Mouse (Mus musculus) heart, embryonic 12.5 days (tissue): ENCODE measurements around the gene Rtn4rl1. TPM values are rescaled to one million over a fixed set of nuclear protein-coding genes. Genes with fewer than 3 reads are reported as not detected.

Source experiments
- ATAC-seq: fragments of 200-750 bp; cut with Nextera tagmentation; 2 replicates; pipeline ENCODE4 v1.8.0; 2017; ENCODE audit warnings: moderate TSS enrichment, moderate library complexity; ENCODE audit not compliant: insufficient number of reproducible peaks, low FRiP score
- H3K27ac ChIP-seq: fragments of 300-500 bp; sonication (generic); 2 replicates; pipeline ENCODE4 v1.5.1; 2016; ENCODE audit warnings: mild to moderate bottlenecking, moderate library complexity; ENCODE audit not compliant: poor library complexity, severe bottlenecking
- H3K27me3 ChIP-seq: fragments of 300-500 bp; sonication (generic); replicated peaks from 2 replicates; pipeline ENCODE4 v1.6.1; 2016; ENCODE audit warnings: mild to moderate bottlenecking, moderate library complexity
- H3K36me3 ChIP-seq: fragments of 300-500 bp; sonication (generic); 2 replicates; pipeline ENCODE4 v1.6.1; 2016; ENCODE audit warnings: mild to moderate bottlenecking, moderate library complexity
- H3K4me1 ChIP-seq: fragments of 300-500 bp; sonication (generic); replicated peaks from 2 replicates; pipeline ENCODE4 v1.6.1; 2016; ENCODE audit warnings: mild to moderate bottlenecking
- H3K4me2 ChIP-seq: fragments of 300-500 bp; sonication (generic); 2 replicates; pipeline ENCODE4 v1.6.1; 2016; ENCODE audit warnings: mild to moderate bottlenecking, moderate library complexity
- H3K4me3 ChIP-seq: fragments of 300-500 bp; sonication (generic); 2 replicates; pipeline ENCODE4 v1.5.1; 2016; ENCODE audit warnings: mild to moderate bottlenecking
- H3K9ac ChIP-seq: fragments of 300-500 bp; sonication (generic); 2 replicates; pipeline ENCODE4 v1.6.1; 2016; ENCODE audit warnings: mild to moderate bottlenecking, moderate library complexity
- H3K9me3 ChIP-seq: fragments of 300-500 bp; sonication (generic); replicated peaks from 2 replicates; pipeline ENCODE4 v1.6.1; 2016; ENCODE audit warnings: mild to moderate bottlenecking, moderate library complexity
- WGBS: fragments of 180-500 bp; shearing (Covaris S2); methylation state at CpG from one replicate; pipeline ENCODE4 v1.1.7; 2016; 5-methylcytosine and 5-hydroxymethylcytosine counted together
- polyA plus RNA-seq: library from polyadenylated mRNA; unstranded; fragments of >200 nt; fragmentation: Nextera tagmentation; extraction: Ambion mirVana; gene quantifications from 2 replicates; pipeline ENCODE4 v1.2.1, GENCODE M21; 2016

The Rtn4rl1 gene
- polyA plus RNA-seq, 1 experiment from 2014 or later = 16.8 TPM

- WGBS = 82% methylated on average over 4 of the region's 4 CpGs
Observed at GRCm38 (mm10) chr11:75257056-75257648, 63.6 kb downstream of the Rtn4rl1 start.

DNA sequence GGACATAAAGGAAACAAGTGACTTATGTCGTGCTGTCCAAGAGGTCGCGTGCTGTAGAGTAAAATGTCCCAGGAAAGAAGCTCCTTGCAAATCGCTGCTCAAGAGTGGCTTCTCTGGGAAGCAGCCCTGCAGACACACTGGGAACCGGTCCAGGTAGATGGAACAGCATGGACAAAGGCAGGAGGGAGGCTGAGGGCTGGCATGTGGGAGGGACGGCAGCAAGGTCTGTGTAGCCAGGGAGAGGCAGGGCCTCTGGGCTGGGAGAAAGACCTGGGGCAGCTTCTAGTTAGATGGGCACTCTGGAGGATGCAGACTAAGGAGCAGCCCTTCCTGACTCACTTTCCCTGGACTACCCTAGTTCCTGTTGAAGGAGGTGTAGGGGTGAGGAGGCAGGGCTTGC lies 65.8 kb downstream of the Rtn4rl1 start:
- H3K36me3 ChIP-seq = no peaks in the 10 kb centered on the region
- H3K27me3 ChIP-seq = no peaks in the 10 kb centered on the region
- no peaks in the 10 kb centered on the region for H3K9me3 ChIP-seq
- 64% methylated on average over 6 of the region's 6 CpGs for WGBS
- H3K4me2 ChIP-seq = no peak overlapping the region
- H3K4me3 ChIP-seq = no peak overlapping the region
- H3K4me1 ChIP-seq = peaks cover 57% of the 10 kb centered on the region
- no peak overlapping the region for H3K27ac ChIP-seq
- ATAC-seq = no peak
- no peak overlapping the region for H3K9ac ChIP-seq

More at GRCm38 (mm10) chr11:75257056-75257648, 63.6 kb downstream of the Rtn4rl1 start:
- H3K4me1 ChIP-seq = peaks cover 40% of the 10 kb centered on the region
- H3K4me2 ChIP-seq = no peak overlapping the region
- no peak for ATAC-seq
- H3K9me3 ChIP-seq = no peaks in the 10 kb centered on the region
- no peak overlapping the region for H3K27ac ChIP-seq
- no peaks in the 10 kb centered on the region for H3K36me3 ChIP-seq
- no peaks in the 10 kb centered on the region for H3K27me3 ChIP-seq
- no peak overlapping the region for H3K9ac ChIP-seq
- H3K4me3 ChIP-seq = no peak overlapping the region

- no peaks in the 10 kb centered on the region for H3K36me3 ChIP-seq
- no peak overlapping the region for H3K4me2 ChIP-seq
- ATAC-seq = no peak
- no peak overlapping the region for H3K27ac ChIP-seq
- no peaks in the 10 kb centered on the region for H3K27me3 ChIP-seq
- H3K9me3 ChIP-seq = no peaks in the 10 kb centered on the region
- 68% methylated on average over 10 of the region's 10 CpGs for WGBS
- peaks cover 57% of the 10 kb centered on the region for H3K4me1 ChIP-seq
- no peak overlapping the region for H3K4me3 ChIP-seq
- H3K9ac ChIP-seq = 0 out of 2 replicates have a peak overlapping the region, but pooled peaks have one; percentile 8
Observed at GRCm38 (mm10) chr11:75259996-75260561, 66.5 kb downstream of the Rtn4rl1 start.

GRCm38 (mm10) chr11:75261016-75261415 lies 67.4 kb downstream of the Rtn4rl1 start:
- no peak overlapping the region for H3K9ac ChIP-seq
- H3K27ac ChIP-seq = no peak overlapping the region
- peaks cover 61% of the 10 kb centered on the region for H3K4me1 ChIP-seq
- H3K4me3 ChIP-seq = no peak overlapping the region
- no peak overlapping the region for H3K4me2 ChIP-seq
- no peak for ATAC-seq
- 89% methylated on average over 2 of the region's 2 CpGs for WGBS
- peaks cover 3% of the 10 kb centered on the region; the same call in 1 of the 2 replicates for H3K36me3 ChIP-seq
- no peaks in the 10 kb centered on the region for H3K9me3 ChIP-seq
- no peaks in the 10 kb centered on the region for H3K27me3 ChIP-seq

- Histone ChIP-seq H3K27me3 (no peaks in the 10 kb centered on the region), H3K9me3 (no peaks in the 10 kb centered on the region), H3K4me1 (peaks cover 61% of the 10 kb centered on the region), H3K4me3 (no peak overlapping the region), H3K4me2 (no peak overlapping the region), H3K27ac (no peak overlapping the region), H3K36me3 (peaks cover 8% of the 10 kb centered on the region; the same call in 1 of the 2 replicates), H3K9ac (no peak overlapping the region)
- WGBS = 82% methylated on average over 4 of the region's 4 CpGs
- ATAC-seq = no peak
Observed at GRCm38 (mm10) chr11:75261730-75262129, 68.1 kb downstream of the Rtn4rl1 start.

DNA sequence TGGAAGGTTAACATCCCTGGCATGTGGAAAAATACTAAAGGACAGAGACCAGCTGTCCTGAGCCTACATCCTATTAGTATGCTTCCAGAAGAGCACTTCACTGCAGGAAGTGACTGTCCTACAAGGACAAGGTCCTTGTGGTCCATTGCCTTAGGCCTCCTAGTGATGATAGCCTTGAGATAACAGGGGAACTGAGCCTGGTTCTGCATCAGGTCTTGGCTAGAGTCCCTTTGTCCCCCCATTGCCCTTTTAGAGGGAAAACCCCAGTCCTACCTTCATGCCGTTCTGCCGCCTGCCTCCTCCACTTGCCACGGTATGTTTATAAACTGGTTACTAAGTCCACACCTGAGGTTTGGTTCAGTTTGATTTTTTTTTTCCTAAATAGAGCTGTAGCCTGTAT lies 68.6 kb downstream of the Rtn4rl1 start:
- Histone ChIP-seq H3K27ac (no peak overlapping the region), H3K4me1 (peaks cover 62% of the 10 kb centered on the region), H3K36me3 (peaks cover 8% of the 10 kb centered on the region; the same call in 1 of the 2 replicates), H3K4me3 (no peak overlapping the region), H3K9ac (no peak overlapping the region), H3K27me3 (no peaks in the 10 kb centered on the region), H3K4me2 (no peak overlapping the region), H3K9me3 (no peaks in the 10 kb centered on the region)
- no peak for ATAC-seq
- WGBS = 65% methylated on average over 3 of the region's 3 CpGs

DNA sequence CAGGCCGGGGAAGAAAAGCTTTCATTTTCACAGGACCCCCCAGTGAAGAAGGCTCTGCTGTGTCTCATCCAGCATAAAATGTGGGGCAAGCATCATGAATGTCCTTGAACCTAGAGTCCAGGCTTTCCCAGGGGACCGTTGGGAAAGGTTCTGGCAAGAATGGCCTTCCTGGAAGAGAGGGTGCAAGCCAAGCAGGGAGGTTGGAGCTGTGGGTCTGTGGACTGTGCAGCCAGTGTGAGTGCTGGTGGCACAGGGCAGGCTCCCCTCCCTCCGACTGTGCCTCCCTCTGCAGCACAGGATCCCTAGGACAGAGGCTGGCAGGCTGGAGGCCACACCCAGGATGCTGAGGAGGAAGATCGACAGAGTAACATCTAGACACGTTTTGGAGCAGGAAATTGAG lies 69.2 kb downstream of the Rtn4rl1 start:
- 46% methylated on average over 5 of the region's 5 CpGs for WGBS
- H3K36me3 ChIP-seq = peaks cover 8% of the 10 kb centered on the region; the same call in 1 of the 2 replicates
- peak overlapping the region; percentile 21; the same call in 1 of the 2 replicates for H3K9ac ChIP-seq
- peaks cover 62% of the 10 kb centered on the region for H3K4me1 ChIP-seq
- H3K27ac ChIP-seq = 0 out of 2 replicates have a peak overlapping the region, but pooled peaks have one; percentile 14
- no peaks in the 10 kb centered on the region for H3K9me3 ChIP-seq
- no peaks in the 10 kb centered on the region for H3K27me3 ChIP-seq
- no peak overlapping the region for H3K4me2 ChIP-seq
- H3K4me3 ChIP-seq = no peak overlapping the region
- no peak for ATAC-seq

- Histone ChIP-seq H3K9ac (peak overlapping the region; percentile 21), H3K9me3 (no peaks in the 10 kb centered on the region), H3K27me3 (no peaks in the 10 kb centered on the region), H3K36me3 (peaks cover 8% of the 10 kb centered on the region; the same call in 1 of the 2 replicates), H3K4me1 (peaks cover 67% of the 10 kb centered on the region), H3K4me3 (no peak overlapping the region), H3K4me2 (no peak overlapping the region), H3K27ac (0 out of 2 replicates have a peak overlapping the region, but pooled peaks have one; percentile 14)
- no peak for ATAC-seq
- WGBS = 71% methylated on average over 15 of the region's 15 CpGs
Observed at GRCm38 (mm10) chr11:75263274-75263963, 69.8 kb downstream of the Rtn4rl1 start.

GRCm38 (mm10) chr11:75263964-75264312 lies 70.4 kb downstream of the Rtn4rl1 start:
- WGBS = 63% methylated on average over 6 of the region's 6 CpGs
- H3K4me3 ChIP-seq = no peak overlapping the region
- H3K27ac ChIP-seq = no peak overlapping the region
- H3K4me1 ChIP-seq = peaks cover 70% of the 10 kb centered on the region
- no peak overlapping the region for H3K9ac ChIP-seq
- H3K4me2 ChIP-seq = no peak overlapping the region
- no peaks in the 10 kb centered on the region for H3K27me3 ChIP-seq
- H3K36me3 ChIP-seq = peaks cover 8% of the 10 kb centered on the region; the same call in 1 of the 2 replicates
- ATAC-seq = no peak
- no peaks in the 10 kb centered on the region for H3K9me3 ChIP-seq

GRCm38 (mm10) chr11:75264550-75264949 lies 71.0 kb downstream of the Rtn4rl1 start:
- H3K4me2 ChIP-seq = no peak overlapping the region
- H3K9ac ChIP-seq = no peak overlapping the region
- no peaks in the 10 kb centered on the region for H3K27me3 ChIP-seq
- H3K9me3 ChIP-seq = no peaks in the 10 kb centered on the region
- WGBS = 75% methylated on average over 6 of the region's 6 CpGs
- H3K27ac ChIP-seq = no peak overlapping the region
- no peak for ATAC-seq
- peaks cover 75% of the 10 kb centered on the region for H3K4me1 ChIP-seq
- H3K36me3 ChIP-seq = peaks cover 8% of the 10 kb centered on the region; the same call in 1 of the 2 replicates
- H3K4me3 ChIP-seq = no peak overlapping the region

DNA sequence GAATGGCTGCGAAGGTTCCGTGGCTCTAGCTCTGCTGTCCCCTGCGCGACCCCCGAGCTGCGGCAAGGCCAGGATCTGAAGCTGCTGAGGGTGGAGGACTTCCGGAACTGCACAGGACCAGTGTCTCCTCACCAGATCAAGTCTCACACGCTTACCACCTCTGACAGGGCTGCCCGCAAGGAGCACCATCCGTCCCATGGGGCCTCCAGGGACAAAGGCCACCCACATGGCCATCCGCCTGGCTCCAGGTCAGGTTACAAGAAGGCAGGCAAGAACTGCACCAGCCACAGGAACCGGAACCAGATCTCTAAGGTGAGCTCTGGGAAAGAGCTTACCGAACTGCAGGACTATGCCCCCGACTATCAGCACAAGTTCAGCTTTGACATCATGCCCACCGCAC lies 72.0 kb downstream of the Rtn4rl1 start:
- peaks cover 8% of the 10 kb centered on the region; the same call in 1 of the 2 replicates for H3K36me3 ChIP-seq
- H3K9me3 ChIP-seq = no peaks in the 10 kb centered on the region
- ATAC-seq = no peak
- H3K4me1 ChIP-seq = peaks cover 75% of the 10 kb centered on the region
- no peak overlapping the region for H3K27ac ChIP-seq
- peak overlapping the region; percentile 29; the same call in 1 of the 2 replicates for H3K9ac ChIP-seq
- no peak overlapping the region for H3K4me3 ChIP-seq
- H3K27me3 ChIP-seq = no peaks in the 10 kb centered on the region
- 64% methylated on average over 15 of the region's 15 CpGs for WGBS
- H3K4me2 ChIP-seq = no peak overlapping the region
